26 mouse cellular contexts compared by ENCODE assay signal in genomic region chr19:60440083-60440482, GRCm38 (mm10). TPM values are rescaled to one million over a fixed set of nuclear protein-coding genes. Genes with fewer than 3 reads are reported as not detected.
DNase-seq lines count a peak whose midpoint lies in the region; ATAC-seq and TF ChIP-seq lines count a peak whose summit lies in the region.
"Had no signal": no experiment of that assay in that cellular context is flagged by ENCODE, and none has a peak within 500 bp of the region (broad histone marks: within the 10 kb centered on the region; RNA-seq: fewer than 3 reads in every experiment).

No protein-coding gene starts in this region.

- H3K4me3 ChIP-seq in heart, adult 2 months = no peak overlapping the region
- no peak overlapping the region for H3K4me3 ChIP-seq in heart, embryonic 11.5 days (ENCODE audit: low read depth, low read length)
- H3K4me3 ChIP-seq: embryonic facial prominence, embryonic 13.5 days; left cerebral cortex, adult 2 months; midbrain, embryonic 13.5 days; neural tube, embryonic 12.5 days had no signal

- H3K36me3 ChIP-seq in heart, adult 2 months (ENCODE audit: control insufficient read depth, insufficient read depth, low read length) = no peaks in the 10 kb centered on the region
- no peaks in the 10 kb centered on the region for H3K36me3 ChIP-seq in heart, embryonic 11.5 days (ENCODE audit: control insufficient read depth, insufficient read depth, low read length)
- H3K36me3 ChIP-seq: embryonic facial prominence, embryonic 13.5 days; midbrain, embryonic 13.5 days; neural tube, embryonic 12.5 days had no signal

- no peak overlapping the region for H3K27ac ChIP-seq in heart, adult 2 months
- no peak overlapping the region for H3K27ac ChIP-seq in heart, embryonic 11.5 days (ENCODE audit: low read depth, low read length)
- H3K27ac ChIP-seq: embryonic facial prominence, embryonic 13.5 days; left cerebral cortex, adult 2 months; midbrain, embryonic 13.5 days; neural tube, embryonic 12.5 days had no signal

- DNase-seq in cerebellum, postnatal 10 days = peak; percentile 13
- no peak for DNase-seq in cerebellum, adult 18-20 months
- peak; percentile 11 to 25 for DNase-seq in heart, adult 2 months
- DNase-seq in brain, embryonic 14.5 days (ENCODE audit: low read depth) = peak; percentile 62
- peak; percentile 7 to 18 for DNase-seq in heart, postnatal 36 days
- no peak for DNase-seq in frontal cortex, adult 2 months (ENCODE audit: extremely low spot score in 1 of 2, low spot score in 1 of 2)
- DNase-seq: cerebellum, postnatal 14 days; gastrocnemius, postnatal 36 days; kidney, adult 11 months; kidney, postnatal 14 days; left cerebral cortex, postnatal 4 days; liver; lung, postnatal 10 days; right cerebral cortex, adult 18-20 months; thymus, postnatal 36 days had no signal

- no peak for TF ChIP-seq CTCF in heart, adult 2 months (IDR thresholded peaks at IDR 0.05)
- no peak for TF ChIP-seq CTCF in brain, embryonic 14.5 days (IDR thresholded peaks at IDR 0.05; ENCODE audit: borderline replicate concordance, extremely low read depth, insufficient read depth, insufficient read length)

- TF ChIP-seq POLR2A in heart, adult 2 months (IDR thresholded peaks at IDR 0.05; ENCODE audit: insufficient read depth, low read depth, low read length) = no peak
- no peak for TF ChIP-seq POLR2A in brain, embryonic 14.5 days (IDR thresholded peaks at IDR 0.05; ENCODE audit: borderline replicate concordance, extremely low read depth, insufficient read depth, insufficient read length, poor library complexity, severe bottlenecking)

- intact Hi-C loops in heart, adult 2 months (cut with DNase I) = no loop called here
- intact Hi-C loops in heart, postnatal 36 days (cut with DNase I) = no loop called here

- no peak for ATAC-seq in heart, embryonic 11.5 days (replicated peaks; ENCODE audit: insufficient number of reproducible peaks, low FRiP score, low TSS enrichment)
- ATAC-seq: hindbrain, embryonic 16.5 days; midbrain, embryonic 13.5 days had no signal

- 38% methylated on average over 5 of the region's 5 CpGs for WGBS in heart, adult 2 months
- 45% methylated on average over 5 of the region's 5 CpGs for WGBS in heart, embryonic 11.5 days (ENCODE audit: insufficient replicate concordance)

- no peak overlapping the region for H3K4me2 ChIP-seq in heart, embryonic 11.5 days
- H3K4me2 ChIP-seq: embryonic facial prominence, embryonic 13.5 days; midbrain, embryonic 13.5 days; neural tube, embryonic 12.5 days had no signal

- H3K9ac ChIP-seq in heart, adult 2 months (ENCODE audit: low read depth, low read length) = no peak overlapping the region
- no peak overlapping the region for H3K9ac ChIP-seq in heart, embryonic 11.5 days (ENCODE audit: low read depth, low read length)
- H3K9ac ChIP-seq: embryonic facial prominence, embryonic 13.5 days; midbrain, embryonic 13.5 days; neural tube, embryonic 12.5 days had no signal

- no peaks in the 10 kb centered on the region for H3K4me1 ChIP-seq in heart, adult 2 months (ENCODE audit: control insufficient read depth, insufficient read depth, low read length)
- H3K4me1 ChIP-seq in heart, embryonic 11.5 days (ENCODE audit: control insufficient read depth, insufficient read depth, low read length) = no peaks in the 10 kb centered on the region
- H3K4me1 ChIP-seq: embryonic facial prominence, embryonic 13.5 days; midbrain, embryonic 13.5 days; neural tube, embryonic 12.5 days had no signal

- no peak for TF ChIP-seq EP300 in heart, adult 2 months (IDR thresholded peaks at IDR 0.05; ENCODE audit: insufficient read depth, low read depth, low read length)

- no peaks in the 10 kb centered on the region for H3K79me2 ChIP-seq in heart, adult 2 months (replicated peaks; ENCODE audit: control insufficient read depth, insufficient read depth, low read length)

- H3K27me3 ChIP-seq in heart, adult 2 months (ENCODE audit: control insufficient read depth, insufficient read depth, low read length) = peaks cover 2% of the 10 kb centered on the region; the same call in 1 of the 2 replicates
- no peaks in the 10 kb centered on the region for H3K27me3 ChIP-seq in heart, embryonic 11.5 days (ENCODE audit: control insufficient read depth, insufficient read depth, low read length)
- H3K27me3 ChIP-seq: embryonic facial prominence, embryonic 13.5 days; midbrain, embryonic 13.5 days; neural tube, embryonic 12.5 days had no signal

- no peaks in the 10 kb centered on the region for H3K9me3 ChIP-seq in heart, embryonic 11.5 days (replicated peaks; ENCODE audit: control insufficient read depth, low read length)
- H3K9me3 ChIP-seq: embryonic facial prominence, embryonic 13.5 days; midbrain, embryonic 13.5 days; neural tube, embryonic 12.5 days had no signal

RNA-seq across cellular contexts. Expression of gene Prlhr, which starts 28.0 kb away (rescaled TPM):
- not detected for total RNA-seq in heart, adult 2 months (2021)
- 0.09 TPM in 1 of 2 replicates, not detected in the other for polyA plus RNA-seq in heart, adult 2 months (2012; rRNA removed)
- not detected in 2 replicates for polyA plus RNA-seq in heart, embryonic 11.5 days (2014; fragmentation: Nextera tagmentation; extraction: Ambion mirVana)
- polyA plus RNA-seq in brain, embryonic 14.5 days (2012; rRNA removed) = 1.1 and 1.2 TPM in 2 replicates
- total RNA-seq in heart, postnatal 36 days (2021) = not detected
- polyA plus RNA-seq in frontal cortex, adult 2 months (2012; rRNA removed) = 0.06 TPM in 1 of 2 replicates, not detected in the other
- total RNA-seq: CH12.LX; gastrocnemius, postnatal 36 days; left cerebral cortex, adult 2 months; megakaryocyte, adult 5-6 weeks; MEL had no signal
- polyA plus RNA-seq: embryonic facial prominence, embryonic 13.5 days; heart, embryonic 16.5 days; liver, embryonic 16.5 days; neural tube, embryonic 12.5 days had no signal

Comparison
In these comparisons a context has a peak if more than half of its experiments do, and no peak if none do; other contexts are left out.
1. DNase-seq: peak in cerebellum, postnatal 10 days (2 of 2), heart, adult 2 months (2 of 2), brain, embryonic 14.5 days (single experiment) and heart, postnatal 36 days (2 of 2); none in cerebellum, adult 18-20 months (0 of 2) and frontal cortex, adult 2 months (0 of 2).